Mouse (Mus musculus): ENCODE measurements around the gene Ccdc9b. TPM values are rescaled to one million over a fixed set of nuclear protein-coding genes. Genes with fewer than 3 reads are reported as not detected.

Ccdc9b gene
- 0.83 and 0.91 TPM in 2 replicates for polyA plus RNA-seq (2015; fragmentation: Nextera tagmentation; extraction: Ambion mirVana)

DNA sequence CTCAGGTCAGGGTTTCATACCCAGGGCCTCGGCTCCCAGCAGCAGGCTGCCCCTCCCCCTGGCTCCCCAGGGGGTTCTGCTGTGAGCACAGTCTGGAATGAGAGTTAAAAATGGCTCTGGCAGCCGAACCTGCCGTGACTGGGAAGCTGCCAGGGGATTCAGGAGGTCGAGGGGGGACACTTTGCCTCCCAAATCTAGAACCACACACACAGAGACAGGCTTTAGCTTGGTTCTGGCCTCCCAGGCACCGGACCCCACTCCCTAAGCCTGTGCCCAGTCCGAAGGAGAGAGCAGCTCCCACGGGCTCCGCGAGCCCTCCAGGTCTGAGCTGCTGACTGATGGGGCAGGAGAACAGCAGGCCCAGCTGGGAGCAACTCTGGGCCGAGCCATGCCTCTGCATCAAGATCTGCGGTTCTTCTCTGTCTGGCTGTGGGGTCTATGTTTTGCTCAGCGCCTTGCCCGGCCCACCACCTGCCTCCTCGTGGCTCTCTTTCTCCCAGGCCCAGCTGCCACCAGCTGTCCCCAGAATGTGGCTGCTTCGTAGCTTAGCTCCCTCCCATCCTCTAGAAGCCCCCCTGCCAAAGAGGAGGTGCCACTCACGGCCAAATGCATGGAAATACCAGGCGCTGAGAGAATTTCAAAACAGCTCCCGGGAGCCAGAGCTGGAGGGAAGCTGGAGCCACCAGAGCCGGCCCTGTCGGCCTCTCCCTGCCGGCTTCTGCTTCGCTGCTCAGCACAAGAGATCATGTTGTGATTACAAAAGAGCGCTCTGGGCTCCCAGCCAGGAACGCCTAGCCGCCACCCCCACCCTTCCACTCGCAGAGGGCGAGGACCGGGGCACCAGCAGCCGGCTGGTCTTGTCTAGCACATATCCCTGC, at the start of gene Ccdc9b:
Gene Ccdc9b, minus strand, starts transcription at position 756 of the 878 bp plus-strand sequence.
- Histone ChIP-seq H3K36me3 (no peaks in the 10 kb centered on the region), H3K27ac (peak within 1 kb of the TSS; percentile 92), H3K4me2 (peak within 1 kb of the TSS; percentile 60), H3K9ac (peak within 1 kb of the TSS; percentile 63), H3K9me3 (no peaks in the 10 kb centered on the region), H3K4me3 (peak within 1 kb of the TSS; percentile 29), H3K27me3 (peaks cover 10% of the 10 kb centered on the region; the same call in 1 of the 2 replicates), H3K4me1 (peaks cover 45% of the 10 kb centered on the region)
- ATAC-seq (ENCODE audit: insufficient number of reproducible peaks, insufficient read depth, low FRiP score, low TSS enrichment, low read depth) = peak; percentile 77; the same call in 1 of the 2 replicates
- 6% methylated on average over 29 of the region's 29 CpGs for WGBS

DNA sequence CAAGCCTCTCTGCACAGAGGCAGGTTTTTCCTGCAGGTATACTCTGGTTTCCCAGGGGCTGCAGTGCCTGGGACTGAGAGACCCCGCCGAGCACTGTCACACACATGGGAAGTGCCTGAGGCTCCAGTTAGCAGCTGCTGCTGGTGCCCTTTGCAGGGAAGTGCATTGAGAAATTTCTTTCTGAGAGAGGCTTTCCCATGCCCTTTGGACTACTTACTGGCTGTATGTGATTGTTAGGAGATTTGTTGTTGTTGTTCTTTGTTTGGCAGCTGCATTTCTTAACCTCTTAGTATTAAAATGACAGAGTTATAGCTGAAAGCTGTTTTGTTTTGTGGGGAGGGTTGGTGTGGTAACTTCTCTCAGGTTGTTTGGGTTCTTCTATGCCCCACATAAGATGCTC, 48.4 kb upstream of the Ccdc9b start:
- Histone ChIP-seq H3K36me3 (no peaks in the 10 kb centered on the region), H3K4me3 (no peak overlapping the region), H3K4me1 (peaks cover 15% of the 10 kb centered on the region), H3K4me2 (no peak overlapping the region), H3K27me3 (no peaks in the 10 kb centered on the region), H3K9me3 (no peaks in the 10 kb centered on the region), H3K27ac (no peak overlapping the region), H3K9ac (no peak overlapping the region)
- ATAC-seq (ENCODE audit: insufficient number of reproducible peaks, insufficient read depth, low FRiP score, low TSS enrichment, low read depth) = no peak
- WGBS = 5% methylated on average over 2 of the region's 2 CpGs

GRCm38 (mm10) chr2:118806860-118807259, 44.4 kb upstream of the Ccdc9b start:
- no peak overlapping the region for H3K4me2 ChIP-seq
- no peak for ATAC-seq (ENCODE audit: insufficient number of reproducible peaks, insufficient read depth, low FRiP score, low TSS enrichment, low read depth)
- no peaks in the 10 kb centered on the region for H3K27me3 ChIP-seq
- no peaks in the 10 kb centered on the region for H3K4me1 ChIP-seq
- H3K27ac ChIP-seq = no peak overlapping the region
- no peak overlapping the region for H3K9ac ChIP-seq
- 61% methylated on average over 4 of the region's 4 CpGs for WGBS
- no peak overlapping the region for H3K4me3 ChIP-seq
- H3K36me3 ChIP-seq = no peaks in the 10 kb centered on the region
- H3K9me3 ChIP-seq = no peaks in the 10 kb centered on the region

GRCm38 (mm10) chr2:118805756-118806155, 43.3 kb upstream of the Ccdc9b start:
- 49% methylated on average over 3 of the region's 3 CpGs for WGBS
- no peak for ATAC-seq (ENCODE audit: insufficient number of reproducible peaks, insufficient read depth, low FRiP score, low TSS enrichment, low read depth)
- Histone ChIP-seq H3K9ac (no peak overlapping the region), H3K9me3 (no peaks in the 10 kb centered on the region), H3K4me2 (no peak overlapping the region), H3K4me1 (no peaks in the 10 kb centered on the region), H3K27ac (no peak overlapping the region), H3K27me3 (no peaks in the 10 kb centered on the region), H3K4me3 (no peak overlapping the region), H3K36me3 (no peaks in the 10 kb centered on the region)

GRCm38 (mm10) chr2:118805137-118805536, 42.7 kb upstream of the Ccdc9b start:
- WGBS = 61% methylated on average over 3 of the region's 3 CpGs
- no peaks in the 10 kb centered on the region for H3K4me1 ChIP-seq
- no peak overlapping the region for H3K4me3 ChIP-seq
- no peaks in the 10 kb centered on the region for H3K27me3 ChIP-seq
- no peak overlapping the region for H3K4me2 ChIP-seq
- H3K36me3 ChIP-seq = no peaks in the 10 kb centered on the region
- H3K9me3 ChIP-seq = no peaks in the 10 kb centered on the region
- H3K27ac ChIP-seq = no peak overlapping the region
- no peak overlapping the region for H3K9ac ChIP-seq
- no peak for ATAC-seq (ENCODE audit: insufficient number of reproducible peaks, insufficient read depth, low FRiP score, low TSS enrichment, low read depth)

DNA sequence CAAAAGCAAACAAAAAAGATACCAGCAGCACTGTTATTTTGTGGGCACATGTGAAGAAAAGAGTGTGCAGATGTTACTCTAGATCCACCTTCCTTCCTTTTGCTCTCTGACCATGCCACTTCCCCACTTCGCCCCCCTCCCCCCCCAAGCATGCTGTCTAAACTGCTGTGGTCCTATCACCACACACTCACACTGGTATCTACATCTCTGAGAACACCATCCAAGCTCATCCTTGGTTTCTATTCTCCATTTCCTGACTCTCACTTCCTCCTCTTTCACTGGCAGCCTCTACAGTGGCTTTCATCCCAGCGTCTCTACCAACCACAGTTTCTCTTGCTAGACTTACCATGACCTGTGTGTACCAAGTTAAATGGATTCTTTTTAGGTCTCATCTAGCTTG, 42.0 kb upstream of the Ccdc9b start:
- no peak overlapping the region for H3K4me3 ChIP-seq
- H3K9me3 ChIP-seq = no peaks in the 10 kb centered on the region
- no peaks in the 10 kb centered on the region for H3K36me3 ChIP-seq
- ATAC-seq (ENCODE audit: insufficient number of reproducible peaks, insufficient read depth, low FRiP score, low TSS enrichment, low read depth) = no peak
- no peaks in the 10 kb centered on the region for H3K27me3 ChIP-seq
- H3K27ac ChIP-seq = no peak overlapping the region
- no peak overlapping the region for H3K4me2 ChIP-seq
- 75% methylated on average over 2 of the region's 2 CpGs for WGBS
- no peak overlapping the region for H3K9ac ChIP-seq
- H3K4me1 ChIP-seq = no peaks in the 10 kb centered on the region

- no peaks in the 10 kb centered on the region for H3K27me3 ChIP-seq
- no peak overlapping the region for H3K4me2 ChIP-seq
- H3K9ac ChIP-seq = no peak overlapping the region
- ATAC-seq (ENCODE audit: insufficient number of reproducible peaks, insufficient read depth, low FRiP score, low TSS enrichment, low read depth) = no peak
- no peak overlapping the region for H3K27ac ChIP-seq
- H3K4me1 ChIP-seq = no peaks in the 10 kb centered on the region
- H3K36me3 ChIP-seq = no peaks in the 10 kb centered on the region
- WGBS = 66% methylated on average over 4 of the region's 4 CpGs
- H3K4me3 ChIP-seq = no peak overlapping the region
- 0 out of 2 replicates have a peak, but pooled peaks cover 5% of the 10 kb centered on the region for H3K9me3 ChIP-seq
Measured at GRCm38 (mm10) chr2:118802542-118803118, 40.2 kb upstream of the Ccdc9b start.

DNA sequence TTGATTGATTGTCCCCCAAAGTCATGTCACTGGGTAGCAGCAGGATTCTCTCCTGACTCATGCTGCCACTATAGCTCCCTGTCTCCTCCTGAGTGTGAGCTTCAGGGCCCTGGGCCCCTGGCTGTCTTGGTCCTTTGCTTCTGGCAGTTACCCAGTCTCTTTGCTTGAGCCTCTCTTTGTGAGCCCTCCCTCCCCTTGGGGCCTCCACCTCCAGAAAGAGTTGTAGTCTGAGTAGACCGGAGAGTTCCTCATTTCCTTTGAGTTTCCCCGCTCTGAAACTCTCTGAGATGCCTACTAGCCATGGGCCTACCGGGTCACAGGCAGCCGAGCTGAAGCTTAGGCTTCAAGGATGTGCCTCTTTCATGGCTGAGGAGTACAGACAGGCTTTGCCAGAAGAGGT, 31.2 kb upstream of the Ccdc9b start:
- no peak overlapping the region for H3K27ac ChIP-seq
- H3K27me3 ChIP-seq = peaks cover 23% of the 10 kb centered on the region
- H3K4me3 ChIP-seq = no peak overlapping the region
- H3K9me3 ChIP-seq = 0 out of 2 replicates have a peak, but pooled peaks cover 6% of the 10 kb centered on the region
- H3K4me2 ChIP-seq = no peak overlapping the region
- H3K9ac ChIP-seq = no peak overlapping the region
- peaks cover 7% of the 10 kb centered on the region; the same call in 1 of the 2 replicates for H3K4me1 ChIP-seq
- ATAC-seq (ENCODE audit: insufficient number of reproducible peaks, insufficient read depth, low FRiP score, low TSS enrichment, low read depth) = no peak
- WGBS = 85% methylated on average over 4 of the region's 4 CpGs
- no peaks in the 10 kb centered on the region for H3K36me3 ChIP-seq

DNA sequence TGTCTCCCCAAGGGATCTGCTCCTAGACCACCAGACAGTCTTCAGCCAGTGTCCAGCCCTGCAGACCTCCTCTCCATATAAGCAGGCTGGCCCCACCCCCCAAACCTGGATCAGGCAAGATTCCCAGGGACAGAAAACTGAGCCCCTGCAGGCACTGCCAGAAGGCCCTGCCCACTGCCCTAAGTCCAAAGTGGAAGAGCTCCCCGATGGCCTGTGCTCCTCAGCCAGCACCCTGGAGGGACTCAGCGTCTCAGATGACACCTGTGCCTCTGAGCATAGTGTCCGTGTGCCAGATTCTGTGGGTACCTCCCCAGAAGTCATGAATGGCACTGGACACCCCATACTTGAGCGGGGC, 29.8 kb upstream of the Ccdc9b start:
- Histone ChIP-seq H3K36me3 (no peaks in the 10 kb centered on the region), H3K4me3 (no peak overlapping the region), H3K27me3 (peaks cover 23% of the 10 kb centered on the region), H3K9me3 (no peaks in the 10 kb centered on the region), H3K4me2 (no peak overlapping the region), H3K9ac (no peak overlapping the region), H3K27ac (no peak overlapping the region), H3K4me1 (peaks cover 7% of the 10 kb centered on the region; the same call in 1 of the 2 replicates)
- ATAC-seq (ENCODE audit: insufficient number of reproducible peaks, insufficient read depth, low FRiP score, low TSS enrichment, low read depth) = no peak
- WGBS = 66% methylated on average over 4 of the region's 4 CpGs

- H3K4me3 ChIP-seq = no peak overlapping the region
- H3K4me2 ChIP-seq = no peak overlapping the region
- peaks cover 22% of the 10 kb centered on the region for H3K27me3 ChIP-seq
- no peak overlapping the region for H3K9ac ChIP-seq
- H3K36me3 ChIP-seq = no peaks in the 10 kb centered on the region
- no peak overlapping the region for H3K27ac ChIP-seq
- no peak for ATAC-seq (ENCODE audit: insufficient number of reproducible peaks, insufficient read depth, low FRiP score, low TSS enrichment, low read depth)
- peaks cover 7% of the 10 kb centered on the region; the same call in 1 of the 2 replicates for H3K4me1 ChIP-seq
- WGBS = 93% methylated on average over 26 of the region's 26 CpGs
- H3K9me3 ChIP-seq = no peaks in the 10 kb centered on the region
Measured at GRCm38 (mm10) chr2:118791591-118792258, 29.3 kb upstream of the Ccdc9b start.

DNA sequence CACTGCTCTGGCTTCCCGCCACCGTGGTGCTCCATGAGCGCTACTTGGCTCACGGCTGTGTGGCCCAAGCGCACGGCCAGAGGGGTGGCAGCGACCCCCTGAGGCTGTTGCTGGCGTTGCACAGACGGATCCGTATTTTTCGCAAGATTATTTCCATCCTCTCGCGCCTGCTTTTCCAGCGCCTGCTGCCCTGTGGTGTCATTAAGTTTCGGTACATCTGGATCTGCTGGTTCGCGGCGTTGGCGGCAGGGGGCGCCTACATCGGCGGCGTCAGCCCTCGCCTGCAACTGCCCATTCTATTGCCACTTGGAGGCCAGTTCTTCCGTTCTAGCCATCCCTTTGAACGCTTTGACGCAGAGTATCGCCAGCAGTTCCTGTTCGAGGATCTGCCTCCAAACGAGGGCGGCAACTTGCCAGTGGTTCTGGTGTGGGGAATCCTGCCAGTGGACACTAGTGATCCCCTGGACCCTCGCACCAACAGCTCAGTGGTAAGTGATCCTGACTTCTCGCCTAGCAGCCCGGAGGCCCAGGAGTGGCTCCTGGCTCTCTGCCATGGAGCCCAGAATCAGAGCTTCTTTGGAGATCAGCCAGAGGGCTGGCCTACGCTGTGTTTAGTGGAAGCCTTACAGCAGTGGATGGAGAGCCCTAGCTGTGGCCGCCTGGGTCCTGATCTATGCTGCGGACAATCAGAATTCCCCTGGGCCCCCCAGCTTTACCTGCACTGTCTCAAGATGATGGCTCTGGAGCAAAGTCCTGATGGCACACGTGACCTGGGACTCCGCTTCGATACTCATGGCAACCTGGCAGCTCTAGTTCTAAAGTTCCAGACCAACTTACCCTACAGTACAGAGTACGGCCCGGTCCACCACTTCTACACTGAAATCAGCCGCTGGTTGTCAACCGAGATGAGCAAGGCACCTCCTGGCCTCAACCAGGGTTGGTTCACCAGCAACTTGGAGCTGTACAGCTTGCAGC, 28.4 kb upstream of the Ccdc9b start:
- Histone ChIP-seq H3K27me3 (peaks cover 25% of the 10 kb centered on the region), H3K9me3 (no peaks in the 10 kb centered on the region), H3K4me3 (peak overlapping the region; percentile 16; the same call in 1 of the 2 replicates), H3K27ac (no peak overlapping the region), H3K4me2 (peak overlapping the region; percentile 45), H3K9ac (peak overlapping the region; percentile 57), H3K4me1 (peaks cover 7% of the 10 kb centered on the region; the same call in 1 of the 2 replicates), H3K36me3 (no peaks in the 10 kb centered on the region)
- no peak for ATAC-seq (ENCODE audit: insufficient number of reproducible peaks, insufficient read depth, low FRiP score, low TSS enrichment, low read depth)
- 24% methylated on average over 44 of the region's 44 CpGs for WGBS
